Mouse (Mus musculus) urinary bladder, postnatal 4 days (tissue): ENCODE data around the gene F3.

Source experiments
- DNase-seq, 2 experiments: peaks; one replicate each; pipeline ENCODE4 v3.0.0; 2021 to 2022; ENCODE audit warnings: low spot score in 2 of 2

The F3 gene

DNA sequence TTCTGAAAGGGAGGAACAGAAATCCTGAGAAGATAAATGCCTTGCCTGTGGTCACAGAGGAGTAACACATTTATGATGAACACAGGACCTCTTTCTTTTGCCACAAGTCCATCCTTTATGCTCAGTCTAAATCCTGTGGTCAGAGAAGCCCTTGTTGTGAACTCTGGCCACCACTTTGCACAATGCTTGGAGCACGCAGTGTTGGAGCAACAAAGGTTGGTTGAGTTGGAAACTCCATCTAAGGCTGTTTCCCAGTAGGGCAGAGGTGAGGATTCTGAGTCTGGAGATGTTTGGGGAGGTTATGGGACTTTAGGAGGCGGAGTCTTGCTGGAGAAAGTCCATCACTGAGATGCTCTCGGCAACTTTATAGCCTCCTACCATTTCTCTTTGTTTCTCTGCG, 16.2 kb upstream of the F3 start:
- DNase-seq: no peak

DNA sequence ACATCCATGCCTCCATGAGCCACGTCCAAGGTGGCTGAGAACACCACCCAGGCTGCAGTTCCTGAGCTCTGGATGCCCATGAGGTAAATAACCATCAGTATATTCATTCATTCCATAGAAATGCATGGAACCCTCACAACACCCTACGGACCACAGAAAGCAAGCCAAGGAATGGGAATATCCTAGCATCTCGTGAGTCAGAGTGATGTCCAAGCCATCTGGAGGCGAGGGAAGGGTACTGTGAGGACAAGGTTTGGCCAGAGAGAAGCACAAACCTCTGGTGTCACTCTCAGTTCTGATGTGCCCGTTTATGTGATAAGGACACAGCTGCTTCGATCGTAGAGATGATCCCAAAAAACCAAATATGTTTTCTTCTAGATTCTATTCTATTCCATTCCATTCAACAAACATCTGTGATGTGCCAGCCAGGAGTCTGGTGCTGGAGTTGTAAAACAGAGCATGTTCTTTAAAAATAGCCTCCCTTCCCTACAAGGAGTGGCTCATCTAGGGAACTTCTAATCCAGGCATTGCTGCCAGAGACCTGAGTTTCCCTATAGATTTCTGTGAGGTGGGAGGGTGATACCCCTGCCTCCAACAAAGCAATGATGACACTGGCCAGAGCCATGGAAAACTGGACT, 12.3 kb upstream of the F3 start:
- no peak for DNase-seq

DNA sequence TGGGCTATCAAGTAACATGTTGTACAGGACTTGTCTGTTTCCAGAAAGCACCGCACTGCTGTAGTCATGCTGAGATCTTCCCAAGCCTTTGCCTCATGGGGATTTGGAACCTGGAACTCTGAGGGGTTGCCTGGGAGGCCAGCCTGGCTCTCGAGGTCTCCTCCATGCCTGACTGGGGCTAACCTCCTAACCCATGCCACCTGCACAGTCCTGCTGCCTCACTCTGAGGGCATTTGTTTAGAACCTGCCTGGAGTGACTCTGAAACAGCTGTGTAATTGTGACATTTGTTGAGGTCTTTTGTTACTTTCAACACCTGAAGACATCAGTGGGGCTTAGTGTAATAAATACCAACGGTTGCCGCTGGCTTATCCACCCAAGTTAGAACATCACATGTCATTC, 11.1 kb upstream of the F3 start:
- no peak for DNase-seq

DNA sequence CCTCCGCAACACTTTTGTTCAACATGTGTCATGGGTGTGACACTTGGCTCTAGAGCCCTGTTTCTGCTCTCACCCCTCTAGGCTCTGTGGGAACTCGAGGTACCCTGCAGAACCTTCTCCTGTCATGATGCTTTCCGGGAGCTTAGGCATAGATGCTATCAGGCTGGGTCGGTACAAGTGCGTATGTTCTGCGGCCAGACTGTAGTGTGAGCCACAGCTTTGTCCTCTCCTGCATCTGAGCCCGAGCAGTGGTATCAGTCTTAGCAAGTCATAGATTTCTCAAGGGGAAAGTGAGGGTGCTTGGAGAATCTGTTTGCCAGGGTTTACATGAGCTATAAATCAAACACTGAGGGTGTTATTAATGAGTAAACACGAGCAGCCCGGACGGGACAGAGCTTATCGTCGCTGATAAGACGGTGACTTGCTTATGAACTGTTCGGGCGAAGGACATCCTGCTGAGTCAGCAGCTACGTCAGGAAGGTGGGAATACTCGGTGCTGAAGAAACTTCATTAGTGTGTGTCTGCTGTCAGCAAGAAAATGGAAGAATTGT, 10.1 kb upstream of the F3 start:
- no peak for DNase-seq

DNA sequence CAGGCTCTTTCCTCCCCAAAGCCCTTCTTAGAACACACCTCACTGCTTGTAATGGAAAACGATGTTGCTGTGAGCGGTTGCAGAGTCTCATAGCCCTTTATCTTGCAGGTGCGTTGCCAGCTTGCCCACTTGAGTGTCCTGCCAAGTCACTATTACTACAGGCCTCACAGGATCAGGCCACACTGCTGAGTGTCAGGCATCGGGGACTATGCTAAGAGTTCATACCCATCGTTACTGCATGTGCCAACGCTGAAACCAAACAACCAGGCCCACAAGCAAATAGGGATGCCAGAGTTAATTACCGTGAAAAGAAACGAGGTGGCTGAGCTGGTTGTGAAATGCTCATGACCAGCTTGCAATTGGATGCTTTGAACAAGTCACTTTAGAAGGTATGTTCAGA, 9.5 kb upstream of the F3 start:
- DNase-seq: no peak

DNA sequence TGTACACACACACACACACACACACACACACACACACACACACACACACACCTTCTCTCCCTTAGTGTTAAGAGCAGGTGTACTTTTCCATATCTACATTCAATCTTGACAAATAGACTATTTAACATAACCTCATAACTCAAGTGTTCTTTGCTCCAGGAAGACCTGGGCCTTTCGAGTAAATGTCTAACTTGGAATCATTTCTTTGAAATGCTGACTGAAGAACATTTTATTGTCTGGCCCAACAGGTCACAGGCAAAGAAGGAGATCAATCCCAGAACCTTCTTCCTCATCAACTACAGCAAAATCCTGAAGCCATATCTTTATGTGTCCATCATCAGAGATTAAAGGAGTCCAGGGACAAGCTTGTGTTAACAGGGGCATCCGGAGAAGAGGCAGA, 8.9 kb upstream of the F3 start:
- no peak for DNase-seq

DNA sequence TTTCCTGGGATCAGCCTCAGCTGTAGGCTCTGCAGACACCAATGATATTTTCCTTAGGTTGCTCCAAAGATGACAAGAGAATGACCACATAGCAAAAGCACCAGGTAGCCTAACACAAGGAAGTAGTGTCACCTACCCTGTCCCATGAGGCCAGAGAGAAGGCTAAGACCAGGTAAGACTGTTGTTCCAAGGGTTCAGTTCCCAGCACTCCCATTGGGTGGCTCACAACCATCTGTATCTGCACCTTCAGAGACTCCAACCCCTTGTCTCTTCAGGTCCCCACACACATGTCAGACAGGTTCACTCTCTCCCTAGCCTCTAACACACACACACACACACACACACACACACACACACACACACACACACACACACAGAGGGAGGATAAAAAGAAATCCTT, 8.0 kb upstream of the F3 start:
- DNase-seq: no peak

DNA sequence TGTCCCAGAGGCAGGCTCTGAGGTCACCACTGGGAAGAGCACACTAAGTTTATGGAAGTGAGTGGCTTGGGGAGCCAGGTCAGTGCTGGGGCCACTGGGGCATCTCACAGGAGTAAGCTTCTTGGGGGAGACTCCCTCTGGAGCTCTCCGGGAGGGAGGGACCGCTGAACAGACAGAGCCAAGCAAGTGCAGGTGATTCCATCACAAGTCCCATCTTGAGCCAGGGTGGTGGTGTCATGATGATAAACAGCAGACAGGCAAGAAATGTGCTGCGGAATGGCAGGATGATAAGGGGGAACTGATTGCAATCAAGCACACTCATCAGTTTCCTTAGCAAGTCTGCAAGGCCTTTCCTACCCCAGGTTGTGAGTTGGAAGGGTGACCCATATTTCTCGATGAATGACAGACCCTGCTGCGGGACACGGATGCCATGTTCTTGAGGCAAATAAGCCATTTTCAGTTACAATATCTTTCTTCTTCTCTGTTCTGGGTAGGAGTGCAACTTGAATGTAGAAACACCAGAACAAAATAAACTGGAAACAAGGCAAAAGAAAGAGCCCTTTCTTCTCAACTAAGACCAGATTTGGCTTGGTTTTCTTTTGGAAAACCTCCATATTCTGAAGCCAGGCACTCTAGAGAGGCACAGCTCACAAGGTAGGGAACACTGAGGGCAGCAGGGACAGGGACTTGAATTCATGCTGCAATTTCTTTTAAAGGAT, 7.4 kb upstream of the F3 start:
- no peak for DNase-seq

DNA sequence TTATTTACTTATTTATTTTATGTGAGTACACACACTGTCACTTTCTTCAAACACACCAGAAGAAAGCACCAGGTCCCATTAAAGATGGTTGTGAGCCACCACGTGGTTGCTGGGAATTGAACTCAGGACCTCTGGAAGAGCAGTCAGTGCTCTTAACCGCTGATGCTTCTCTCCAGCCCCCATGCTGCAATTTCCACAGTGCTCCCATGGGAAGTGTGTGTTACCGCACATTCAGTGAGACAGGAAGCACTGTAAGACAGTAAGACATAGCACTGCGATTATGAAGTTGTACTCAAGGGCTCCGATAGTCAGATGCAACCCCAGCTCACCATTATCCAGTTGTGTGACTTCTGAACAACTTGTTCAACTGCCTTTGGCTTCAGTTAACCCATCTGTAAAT, 6.9 kb upstream of the F3 start:
- no peak for DNase-seq

DNA sequence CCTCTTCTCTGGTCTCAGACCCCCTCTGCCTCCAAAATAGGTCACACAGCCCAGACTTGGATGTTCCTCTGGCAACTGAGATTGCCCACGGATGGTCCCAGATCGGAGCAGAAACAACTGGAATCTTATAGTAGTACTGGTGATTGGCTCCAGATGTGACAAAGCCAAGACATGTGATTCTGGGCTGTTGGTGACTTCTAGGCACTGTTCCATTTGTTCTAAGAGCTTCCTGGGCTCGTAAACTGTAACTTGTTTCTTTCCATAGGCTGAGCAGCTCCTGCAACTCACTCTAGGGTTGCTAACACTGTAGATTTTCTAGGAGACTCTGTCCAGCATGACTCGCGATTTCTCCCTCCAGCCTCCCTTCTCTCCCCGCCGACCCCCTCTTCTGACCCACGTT, 4.7 kb upstream of the F3 start:
- no peak for DNase-seq

DNA sequence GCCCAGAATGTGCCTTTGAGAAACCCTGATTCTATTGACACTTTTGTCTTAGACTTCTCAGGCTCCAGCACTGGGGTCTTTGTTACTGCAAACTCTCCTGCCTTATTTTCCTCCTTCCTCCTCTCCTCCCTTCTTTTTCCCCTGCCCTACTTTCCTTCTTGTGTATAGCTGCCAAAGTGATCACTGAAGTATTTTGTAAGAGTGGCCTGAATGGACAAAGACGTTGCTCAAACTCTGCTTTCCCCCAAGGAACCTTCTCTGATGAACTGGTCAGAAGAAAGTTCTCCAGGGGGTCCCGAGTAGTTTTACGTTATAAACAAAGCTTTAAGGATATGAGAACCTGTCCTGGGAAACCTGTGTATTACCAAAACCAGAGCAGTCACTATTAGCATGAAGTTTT, 3.6 kb upstream of the F3 start:
- no peak for DNase-seq

DNA sequence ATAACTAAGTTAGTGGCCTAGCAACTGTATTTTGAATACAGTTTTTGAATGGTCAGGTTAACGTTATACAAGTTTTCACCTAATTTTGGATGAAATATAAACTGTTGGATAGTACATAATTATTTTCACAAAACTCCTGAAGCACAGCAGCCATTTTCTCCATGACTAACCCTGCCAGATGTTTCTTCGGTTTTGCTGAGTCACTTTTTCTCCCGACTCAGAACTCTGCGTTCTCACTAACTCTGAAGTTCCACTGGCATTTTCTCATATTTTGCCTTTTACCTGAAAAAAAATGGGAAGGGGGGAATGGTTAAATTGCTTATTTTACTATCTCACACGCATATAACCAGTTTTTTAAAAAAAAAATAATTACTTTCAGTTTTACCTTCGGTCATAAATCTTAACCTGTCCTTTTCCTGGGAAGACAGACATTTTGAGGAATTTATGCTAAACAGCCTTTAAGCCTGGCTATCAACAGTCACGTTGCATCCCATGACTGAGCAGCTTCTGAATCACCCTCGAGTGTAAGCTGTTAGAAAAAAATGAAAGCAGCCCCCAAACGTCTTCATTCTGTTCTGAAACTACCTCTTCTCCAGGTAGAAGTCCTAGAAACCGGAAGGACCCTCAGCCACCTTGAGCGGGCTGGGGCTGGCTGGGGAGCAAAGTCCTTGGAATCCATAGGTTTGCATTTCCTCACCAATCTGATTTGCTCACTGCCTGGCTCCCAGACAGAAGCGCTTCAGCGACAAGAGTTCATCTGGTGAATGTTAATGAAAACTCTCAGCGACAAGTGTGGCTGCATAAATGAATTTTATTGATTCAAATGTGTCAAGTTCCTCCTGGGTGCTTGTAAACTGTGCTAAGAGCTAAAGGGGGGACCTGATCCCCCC, 2.3 kb upstream of the F3 start:
- no peak for DNase-seq

DNA sequence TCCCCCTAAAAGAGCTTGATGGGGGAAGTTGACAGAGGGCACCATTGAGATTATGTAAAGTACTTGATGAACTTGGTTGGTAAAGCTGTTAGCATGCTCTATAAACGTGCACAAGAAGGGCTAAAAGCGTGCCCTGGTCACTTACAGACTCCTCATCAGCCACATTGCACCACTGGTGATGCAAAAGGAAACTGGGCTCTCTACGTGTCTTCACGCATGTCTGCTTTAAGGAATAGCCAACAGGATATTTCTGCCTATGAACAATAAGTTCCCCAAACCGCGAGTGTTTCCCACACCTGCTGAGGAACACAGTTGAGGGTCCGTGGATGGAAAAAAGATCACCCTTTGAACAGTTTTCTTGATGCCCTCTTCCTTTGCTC, 1.7 kb upstream of the F3 start:
- no peak for DNase-seq

DNA sequence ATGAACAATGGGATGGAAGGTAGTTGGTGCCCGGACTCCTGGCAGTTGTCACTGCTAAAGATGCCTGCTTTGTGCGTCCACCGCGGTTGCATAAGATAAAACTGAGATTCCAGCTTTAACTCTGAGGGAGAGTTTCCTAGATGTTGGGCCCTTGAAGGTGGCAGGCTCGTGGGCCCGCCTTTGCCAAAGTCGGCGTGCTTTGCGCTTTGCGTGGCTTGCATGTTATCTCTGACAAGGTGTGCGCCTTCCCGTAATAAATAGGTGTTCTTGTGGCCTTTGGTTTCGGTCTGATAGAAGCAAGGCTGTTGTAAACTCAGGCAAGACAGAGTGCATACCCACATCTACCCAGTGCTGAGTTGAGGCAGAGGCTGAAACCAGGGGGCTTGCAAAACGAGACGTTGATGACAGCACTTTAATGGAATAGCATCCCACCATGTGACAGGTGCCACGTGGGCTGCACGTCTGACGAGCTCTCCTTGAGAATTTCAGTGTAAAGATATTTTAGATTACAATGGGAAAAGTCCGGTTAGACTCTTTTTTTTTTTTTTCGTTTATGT, 709 bp downstream of the F3 start:
- no peak for DNase-seq

DNA sequence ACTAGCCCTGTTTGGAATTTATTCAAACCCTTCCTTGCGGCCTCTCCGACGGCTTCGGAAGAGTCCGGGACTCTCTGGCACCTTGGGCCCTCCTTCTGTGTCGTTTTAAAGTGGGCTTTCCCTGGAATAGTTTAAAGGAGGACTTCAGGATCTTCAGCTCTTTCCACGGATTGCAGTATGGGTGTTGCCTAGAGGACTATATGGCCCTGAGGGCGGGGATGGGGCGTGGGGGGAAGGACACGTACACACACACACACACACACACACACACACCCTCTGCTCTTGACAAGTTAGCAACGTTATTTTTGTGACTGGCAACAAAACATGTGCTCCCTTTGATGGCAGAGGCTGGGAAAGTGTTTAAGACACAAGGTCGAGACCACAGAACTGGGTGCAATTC, 1.2 kb downstream of the F3 start:
- DNase-seq: no peak

DNA sequence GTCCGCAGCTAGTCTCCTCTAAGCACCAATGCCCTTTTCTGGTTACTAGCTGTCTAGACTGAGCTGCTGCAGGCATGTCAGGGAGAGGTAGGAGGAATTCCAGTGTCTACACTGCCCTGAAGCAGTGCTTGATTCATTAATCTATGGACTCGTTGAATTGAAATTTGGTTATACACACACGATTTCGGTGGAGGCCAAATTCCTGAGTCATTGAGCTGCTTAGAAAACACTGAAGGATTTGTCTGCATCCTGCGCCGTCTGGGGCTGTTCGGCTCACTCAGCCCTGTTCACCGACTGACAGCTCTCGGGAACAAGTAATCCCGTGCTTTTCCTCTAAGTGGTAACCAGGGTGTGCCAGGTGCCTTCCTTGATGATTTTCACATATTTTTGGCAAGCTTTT, 2.3 kb downstream of the F3 start:
- no peak for DNase-seq

DNA sequence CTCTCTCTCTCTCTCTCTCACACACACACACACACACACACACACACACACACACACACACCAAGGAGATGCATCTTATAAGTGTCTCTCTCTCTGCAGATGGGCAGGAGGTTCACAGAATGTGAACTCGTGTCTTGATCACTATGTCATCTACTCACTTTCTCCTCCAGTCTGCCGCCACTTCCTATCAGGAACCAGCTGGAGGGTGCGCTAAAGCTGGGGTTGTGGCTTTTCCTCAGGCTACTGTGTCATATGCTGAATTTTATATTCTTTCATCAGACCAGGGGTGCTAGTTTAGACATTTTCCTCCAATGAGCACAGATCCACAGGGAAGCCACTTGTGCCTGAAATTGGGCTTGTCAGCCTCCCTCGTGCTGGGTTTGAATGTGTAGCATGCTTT, 6.3 kb downstream of the F3 start:
- DNase-seq: no peak

DNA sequence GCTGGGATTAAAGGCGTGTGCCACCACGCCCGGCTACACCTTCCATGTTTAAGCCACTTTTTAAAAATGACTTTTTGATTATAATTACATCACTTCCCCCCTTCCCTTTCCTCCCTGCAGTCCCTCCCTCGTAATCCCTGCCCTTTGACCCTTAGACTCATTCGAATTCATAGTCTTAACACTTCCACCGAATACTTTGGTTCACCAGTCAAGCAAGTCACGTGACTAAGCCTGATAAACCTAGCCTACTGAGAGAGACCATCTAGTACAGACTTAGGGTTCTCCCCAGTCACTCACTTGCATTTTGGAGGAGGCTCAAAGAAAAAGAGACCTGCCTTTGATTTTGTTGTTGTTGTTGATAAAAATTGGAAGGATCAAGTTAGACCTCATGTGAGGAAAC, 12.2 kb downstream of the F3 start:
- no peak for DNase-seq

DNA sequence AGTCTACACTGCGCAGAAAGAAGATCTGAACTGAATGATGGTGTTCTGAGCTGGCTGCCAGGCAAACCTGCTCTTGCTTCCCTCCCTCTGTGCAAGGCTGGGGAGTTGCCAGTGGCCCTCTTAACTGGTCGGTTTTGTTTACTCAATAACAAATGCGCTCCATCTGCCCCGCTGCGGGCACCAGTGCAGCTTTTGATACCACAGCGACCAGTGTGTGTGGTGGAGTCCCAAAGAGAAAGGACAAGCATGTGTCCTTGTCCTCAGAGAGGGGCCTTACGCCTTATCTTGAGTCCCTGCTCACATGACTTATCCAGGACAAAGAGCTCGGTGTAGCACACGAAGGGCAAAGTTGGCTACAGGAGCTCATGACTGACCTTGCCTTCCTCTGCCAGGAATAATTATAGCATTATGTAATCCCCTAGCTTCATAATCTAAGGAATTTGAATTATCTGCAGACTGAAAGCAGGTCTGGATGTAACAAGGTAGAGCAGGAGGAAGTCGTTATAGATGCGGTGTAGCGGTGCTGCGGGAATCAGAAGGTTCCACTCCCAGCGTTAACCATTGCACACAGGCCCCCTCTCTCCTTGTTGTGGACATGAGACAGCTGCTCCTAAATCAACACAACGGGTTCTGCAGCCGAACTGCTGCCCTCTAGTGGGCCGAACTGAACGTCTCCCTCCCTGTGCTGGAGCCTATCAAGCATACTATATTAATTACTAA, 12.8 kb downstream of the F3 start:
- peak; percentile 67 to 79 for DNase-seq

DNA sequence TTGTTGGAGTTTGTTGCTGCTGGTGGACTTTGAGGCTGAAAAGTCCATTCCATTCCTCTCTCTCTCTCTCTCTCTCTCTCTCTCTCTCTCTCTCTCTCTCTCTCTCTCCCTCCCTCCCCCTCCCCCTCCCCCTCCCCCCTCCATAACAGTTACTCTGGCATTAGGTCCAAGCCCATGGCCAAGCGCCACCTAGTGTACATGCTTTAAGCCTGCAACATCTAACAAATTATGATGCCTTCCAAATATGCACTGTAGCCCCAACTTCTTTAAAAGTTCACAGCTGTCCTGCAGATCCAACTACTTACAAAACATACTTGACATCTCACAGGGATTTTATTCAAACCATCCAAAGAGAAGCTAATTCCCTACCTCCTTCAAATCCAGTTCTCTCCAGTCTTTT, 14.1 kb downstream of the F3 start:
- DNase-seq: no peak

DNA sequence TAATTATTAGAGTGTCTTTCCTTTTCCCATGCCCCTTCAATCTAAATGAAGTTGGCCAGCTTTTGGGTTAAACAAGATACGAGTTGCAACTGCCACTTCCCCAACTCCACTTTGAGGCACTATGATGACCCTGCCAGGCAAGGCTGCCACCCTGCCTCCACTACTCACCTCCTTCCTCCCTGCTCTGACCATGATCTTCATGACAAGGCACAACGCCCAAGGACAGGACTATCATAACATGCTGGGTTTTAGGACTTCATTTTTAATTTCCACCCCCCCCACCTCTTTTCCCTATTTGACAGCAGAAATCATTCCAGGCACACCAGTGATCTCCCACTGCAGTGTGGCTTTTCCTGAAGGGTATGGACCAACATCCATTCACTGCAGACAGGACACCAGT, 14.6 kb downstream of the F3 start:
- no peak for DNase-seq
